Mouse (Mus musculus) lung, postnatal 0 days (tissue): ENCODE results near the gene Socs4.

Experiments used
- CTCF ChIP-seq: IDR thresholded peaks from 2 replicates; pipeline ENCODE4 v1.5.1; 2016; ENCODE audit warnings: antibody characterized with exemption, mild to moderate bottlenecking
- EP300 ChIP-seq: IDR thresholded peaks from 2 replicates; pipeline ENCODE4 v1.6.1; 2016; ENCODE audit warnings: antibody characterized with exemption, mild to moderate bottlenecking, control low read depth

- TF ChIP-seq CTCF (no peak), EP300 (no peak)
Observed at GRCm38 (mm10) chr14:47304814-47305405, 28.2 kb downstream of the Socs4 start.
